Mouse (Mus musculus) fat pad, adult 2 months (tissue): ENCODE data around the gene Zfp52.

Experiments
- DNase-seq: peaks from one replicate; pipeline ENCODE4 v3.0.0-alpha.2; 2011; ENCODE audit warnings: low read depth, low spot score; ENCODE audit errors: extremely low read depth

Gene Zfp52

DNA sequence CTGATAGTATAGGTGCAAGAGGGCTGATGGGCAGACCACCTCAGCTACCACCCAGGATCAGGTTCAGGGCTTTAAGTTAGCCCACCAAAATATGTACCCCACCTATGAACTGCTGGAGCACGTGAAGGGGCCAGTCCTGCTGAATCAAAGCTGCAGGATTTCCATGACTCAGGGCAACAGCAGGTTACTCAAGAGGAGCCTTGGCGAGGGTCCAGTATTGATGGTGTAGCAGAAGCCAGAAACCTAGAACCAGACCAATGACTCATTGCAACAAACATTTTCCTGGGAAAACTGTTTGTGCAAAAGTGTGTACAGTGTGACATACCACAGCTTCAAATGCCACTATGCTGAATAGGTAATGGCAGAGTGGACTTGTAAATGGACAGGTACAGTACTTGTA is 22.5 kb downstream of the Zfp52 start:
- DNase-seq, result no peak

DNA sequence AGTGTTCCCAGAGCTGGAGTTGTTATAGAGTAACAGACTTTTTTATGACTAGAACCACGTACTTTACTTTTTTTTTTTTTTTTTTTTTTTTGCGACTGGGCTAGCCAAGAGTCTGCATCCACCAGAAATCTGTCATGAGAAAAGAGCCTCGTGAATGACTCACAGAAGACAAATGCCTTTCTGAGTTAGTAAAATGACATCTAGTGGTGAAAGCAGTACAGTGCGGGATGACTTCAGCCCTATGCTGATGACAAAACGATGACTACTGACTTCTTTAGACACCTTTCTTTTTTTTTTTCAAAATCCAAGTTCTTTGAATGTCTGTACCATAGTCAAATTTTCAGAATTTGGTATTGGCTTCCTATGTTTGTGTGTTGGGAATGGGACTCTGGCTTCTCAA is 30.9 kb downstream of the Zfp52 start:
- DNase-seq, result peak; percentile 34

DNA sequence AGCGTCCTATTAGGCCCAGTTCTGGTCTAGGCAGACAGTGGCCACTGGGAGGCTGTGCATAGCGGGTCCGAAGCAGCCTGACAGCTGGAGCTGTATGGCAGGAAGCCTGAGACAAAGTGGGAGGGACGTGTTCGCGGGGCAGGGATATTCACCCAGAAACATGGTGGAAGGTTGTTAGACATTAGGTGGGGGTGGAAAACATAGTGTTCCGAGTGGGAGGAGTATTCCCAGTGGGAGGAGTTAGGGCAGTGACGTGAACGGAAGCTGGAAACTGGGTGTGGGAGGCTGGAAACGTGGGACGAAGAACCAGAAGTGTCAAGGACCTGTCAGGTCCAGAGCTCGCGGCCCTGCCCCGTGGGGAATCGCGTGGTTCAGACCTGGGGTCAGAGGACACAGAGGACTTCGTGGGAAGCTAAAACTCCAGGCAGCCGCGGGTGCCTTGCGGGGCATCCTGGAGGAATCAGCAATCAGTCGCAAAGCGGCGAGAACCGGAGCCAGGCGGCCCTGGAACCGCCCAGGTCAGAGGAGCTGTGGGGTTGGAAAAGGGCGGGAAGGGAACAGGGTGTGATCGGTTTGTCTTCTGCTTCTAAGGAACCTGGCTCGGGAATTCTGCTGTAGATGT is 31.5 kb downstream of the Zfp52 start, which contains the start of gene Zfp948:
TSS of gene Zfp948 (plus strand) at position 281 of the 622 bp plus-strand sequence.
- peak; percentile 46 for DNase-seq

DNA sequence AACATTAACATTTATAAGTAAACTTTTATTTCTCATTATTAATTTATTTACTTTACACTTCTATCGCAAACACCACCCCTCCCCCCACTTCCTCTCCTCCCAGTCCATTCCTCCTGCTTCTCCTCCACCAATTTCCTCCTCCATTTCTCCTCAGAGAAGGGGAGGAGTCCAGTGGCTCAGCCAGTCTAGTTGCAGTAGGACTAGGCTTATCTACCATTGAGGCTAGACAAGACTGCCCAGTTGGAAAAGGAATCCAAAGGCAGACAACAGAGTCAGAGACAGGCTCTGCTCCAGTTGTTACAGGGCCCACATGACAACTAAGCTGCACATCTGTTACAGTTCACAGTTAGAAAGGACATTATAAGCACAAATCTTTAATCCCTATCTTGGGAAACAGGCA is 32.4 kb downstream of the Zfp52 start:
- no peak for DNase-seq

DNA sequence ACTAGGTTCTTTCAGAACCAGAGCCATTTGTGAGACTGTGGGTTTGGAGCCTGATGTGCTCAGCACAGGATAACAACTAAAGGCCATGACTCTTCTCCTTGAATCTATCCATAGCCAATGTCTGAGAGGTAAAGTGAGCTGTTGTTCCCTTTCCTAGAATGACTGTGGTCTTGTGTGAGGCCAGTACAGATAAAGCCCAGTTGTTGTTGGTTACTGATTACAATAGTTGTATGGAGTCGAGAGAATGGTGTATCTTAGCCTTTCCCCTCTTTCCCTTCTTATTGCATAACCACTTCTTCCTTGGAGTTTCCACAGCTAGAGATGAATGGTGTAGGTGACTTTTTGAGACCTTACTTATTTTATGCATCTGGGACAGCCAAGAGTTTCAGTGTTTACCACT is 43.7 kb downstream of the Zfp52 start:
- DNase-seq, result no peak

DNA sequence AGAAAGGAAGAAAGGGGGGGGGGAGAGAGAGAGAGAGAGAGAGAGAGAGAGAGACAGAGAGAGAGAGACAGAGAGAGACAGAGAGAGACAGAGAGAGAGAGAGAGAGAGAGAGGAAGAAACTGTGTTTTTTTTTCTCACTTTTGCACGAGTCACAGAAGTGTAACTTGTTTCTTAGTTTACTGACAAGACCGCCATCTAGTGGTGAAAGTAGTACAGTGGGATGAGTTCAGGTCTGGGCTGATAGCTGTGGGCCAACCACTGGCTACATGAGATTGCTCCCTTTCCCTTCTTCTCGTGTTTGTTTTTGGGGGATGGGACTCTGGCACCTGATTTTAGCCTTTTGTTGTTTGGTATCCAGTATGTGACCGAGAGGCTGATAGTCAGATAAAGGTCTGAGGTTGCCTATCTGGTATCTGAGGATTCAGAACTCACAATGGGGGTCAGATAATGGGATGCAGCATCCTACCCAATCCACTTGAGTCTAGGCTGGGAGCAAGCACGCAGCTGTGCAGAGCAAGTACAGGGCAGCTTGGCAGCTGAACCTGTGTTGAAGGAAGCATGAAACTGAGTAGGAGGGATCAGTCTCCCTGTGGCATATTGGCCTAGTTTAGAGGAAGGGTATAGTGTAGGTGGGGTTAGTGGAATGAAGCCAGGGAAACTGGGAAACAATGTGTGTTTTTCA is 44.3 kb downstream of the Zfp52 start:
- DNase-seq, result no peak

DNA sequence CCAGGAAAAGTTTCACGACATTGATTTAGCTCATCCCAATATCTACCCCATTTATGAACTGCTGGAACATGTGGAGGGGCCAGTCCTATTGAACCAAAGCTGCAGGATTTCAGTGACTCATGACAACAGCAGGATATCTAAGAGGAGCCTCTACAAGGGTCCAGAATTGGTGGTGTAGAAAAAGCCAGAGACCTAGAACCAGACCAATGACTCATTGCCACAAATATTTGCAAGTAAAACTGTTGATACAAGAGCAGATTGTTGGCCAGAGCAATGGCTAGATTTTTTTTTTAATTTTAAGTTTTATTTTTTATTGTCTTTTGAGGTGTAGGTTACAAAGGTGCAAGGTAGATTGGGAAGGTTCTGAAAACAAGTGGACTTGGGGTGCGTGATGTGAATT is 50.2 kb downstream of the Zfp52 start:
- no peak for DNase-seq
